Mouse (Mus musculus): ENCODE data around the gene Pagr1b. TPM values are rescaled to one million over a fixed set of nuclear protein-coding genes. Genes with fewer than 3 reads are reported as not detected.

Gene Pagr1b
- polyA plus RNA-seq, 1 experiment from 2014 or later = 0.65 TPM

DNA sequence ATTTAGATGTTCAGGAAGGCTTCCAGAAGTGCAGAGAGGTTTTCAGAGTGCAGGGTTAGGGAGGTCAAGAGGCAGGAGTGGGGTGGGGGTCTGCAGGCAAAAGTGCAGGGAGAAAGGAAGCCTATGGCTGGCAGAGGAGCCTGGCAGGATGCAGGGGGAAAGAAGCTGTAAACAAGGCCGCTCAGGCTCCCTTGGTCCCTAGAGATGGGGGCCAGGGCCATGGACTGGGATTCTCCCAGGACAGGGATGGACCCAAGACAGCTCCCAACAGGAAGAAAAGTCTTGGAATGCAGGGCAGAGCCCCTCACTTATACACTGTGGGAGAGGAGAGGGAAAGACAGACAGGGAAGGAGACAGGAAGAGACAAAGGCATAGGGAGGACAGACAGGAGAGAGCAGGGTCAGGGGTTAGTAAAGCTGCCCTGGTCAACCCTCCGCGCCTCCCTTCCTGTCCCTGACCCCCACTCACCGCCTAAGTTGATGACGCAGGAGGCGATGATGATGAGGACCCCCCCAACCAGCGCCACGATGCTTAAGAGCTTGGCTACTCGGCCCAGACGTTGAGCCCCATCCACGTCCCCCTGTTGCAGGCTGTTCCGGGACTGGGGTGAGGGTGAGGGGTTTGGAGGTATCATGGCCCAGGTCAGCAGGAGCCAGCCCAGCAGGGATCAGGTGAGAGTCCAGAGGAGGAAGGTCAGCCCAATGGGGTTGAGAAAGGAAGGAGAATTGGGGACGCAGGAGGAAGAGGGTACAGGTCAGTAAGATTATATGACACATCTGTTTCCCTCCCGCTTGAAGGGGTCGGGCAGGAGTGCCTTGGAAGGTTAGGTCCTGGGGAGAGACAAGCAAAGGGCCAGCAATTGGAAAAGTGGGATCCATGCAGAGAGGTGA, 2.4 kb upstream of the Pagr1b start:
- Histone ChIP-seq H3K36me3 (ENCODE audit: poor library complexity, severe bottlenecking) (peaks cover 42% of the 10 kb centered on the region), H3K9ac (peak overlapping the region; percentile 100), H3K4me1 (peaks cover 89% of the 10 kb centered on the region), H3K4me3 (0 out of 2 replicates have a peak overlapping the region, but pooled peaks have one; percentile 8), H3K27ac (peak overlapping the region; percentile 95), H3K4me2 (peak overlapping the region; percentile 99), H3K9me3 (replicated peaks) (no peaks in the 10 kb centered on the region), H3K27me3 (no peaks in the 10 kb centered on the region)
- WGBS = 88% methylated on average over 15 of the region's 15 CpGs
- no peak for ATAC-seq

DNA sequence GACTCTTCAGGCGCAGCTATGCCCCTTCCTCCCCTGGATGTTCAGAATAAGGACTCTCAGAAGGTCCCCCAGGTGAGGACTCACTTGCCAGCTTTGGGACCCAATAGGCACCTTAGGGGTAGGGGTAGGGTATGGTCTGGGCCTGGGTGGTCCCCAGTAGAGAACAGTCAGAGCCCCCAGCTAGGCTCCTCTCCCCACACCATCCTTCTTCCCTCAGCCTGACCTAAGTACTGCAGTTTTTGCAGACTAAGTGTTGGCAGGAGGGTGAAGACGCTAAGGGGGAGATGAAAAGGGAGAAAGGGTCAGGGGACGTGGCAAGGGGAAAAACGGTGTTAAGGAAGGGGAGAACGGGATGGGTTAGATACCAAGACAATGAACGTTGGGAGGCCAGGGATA, 1.7 kb upstream of the Pagr1b start:
- Histone ChIP-seq H3K9ac (peak overlapping the region; percentile 54), H3K36me3 (ENCODE audit: poor library complexity, severe bottlenecking) (peaks cover 42% of the 10 kb centered on the region), H3K4me2 (peak overlapping the region; percentile 99), H3K9me3 (replicated peaks) (no peaks in the 10 kb centered on the region), H3K4me1 (peaks cover 82% of the 10 kb centered on the region), H3K4me3 (peak overlapping the region; percentile 8; the same call in 1 of the 2 replicates), H3K27me3 (no peaks in the 10 kb centered on the region), H3K27ac (peak overlapping the region; percentile 95)
- no peak for ATAC-seq
- WGBS = 58% methylated on average over 6 of the region's 6 CpGs

DNA sequence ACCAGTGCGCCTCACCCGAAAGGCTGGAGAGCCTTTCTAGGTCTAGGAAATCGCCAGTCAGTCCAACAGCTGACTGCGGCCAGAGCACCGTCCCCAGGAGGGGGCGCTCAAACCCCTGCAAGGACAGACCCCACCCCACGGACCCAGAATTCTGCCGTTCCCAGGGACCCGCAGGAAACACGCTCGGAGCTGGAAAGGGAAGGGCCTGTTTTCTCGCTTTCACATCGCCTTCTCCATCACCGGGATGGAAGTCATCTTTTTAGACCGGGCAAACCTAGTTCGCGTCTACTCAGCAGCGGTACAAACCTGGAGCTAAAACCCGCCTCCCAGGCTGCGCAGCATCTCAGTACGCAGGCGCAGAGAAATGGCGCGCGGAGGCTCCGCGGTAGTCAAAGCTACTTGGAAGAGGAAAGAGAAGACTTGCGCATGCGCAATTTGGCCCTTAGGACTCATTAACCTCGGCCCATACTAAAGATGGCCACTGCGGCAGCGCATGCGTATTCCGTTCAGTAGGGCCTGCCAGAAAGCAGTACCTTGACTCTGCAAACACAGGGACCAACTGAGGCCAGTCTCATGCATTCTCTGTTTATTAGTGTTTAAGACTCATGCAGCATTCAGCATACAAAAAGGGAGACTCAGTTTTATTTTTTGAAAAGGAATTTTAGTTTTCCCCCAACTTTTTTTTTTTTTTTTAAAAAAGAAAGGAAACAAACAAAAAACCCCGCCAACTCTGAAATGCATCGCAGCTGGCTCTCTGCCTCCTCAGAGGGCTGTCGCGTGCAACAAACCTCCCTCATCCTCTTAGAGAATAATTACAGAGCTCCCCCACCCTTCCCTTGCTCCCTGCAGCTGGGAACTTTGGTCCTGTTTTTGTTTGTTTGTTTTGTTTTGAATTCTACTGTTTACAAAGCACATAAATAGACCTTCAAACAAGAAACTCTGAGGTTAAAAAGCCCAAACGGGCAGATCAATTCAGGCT, 976 bp upstream of the Pagr1b start, which contains the start of gene Pagr1a:
Gene Pagr1a (minus strand): TSS at position 382 of the 979 bp plus-strand sequence.
- H3K9me3 ChIP-seq (replicated peaks) = no peaks in the 10 kb centered on the region
- H3K4me1 ChIP-seq = peaks cover 75% of the 10 kb centered on the region
- peak; percentile 84 for ATAC-seq
- 3% methylated on average over 39 of the region's 39 CpGs for WGBS
- H3K27ac ChIP-seq = peak within 1 kb of the TSS; percentile 95
- H3K27me3 ChIP-seq = no peaks in the 10 kb centered on the region
- H3K4me3 ChIP-seq = peak within 1 kb of the TSS; percentile 62
- H3K36me3 ChIP-seq (ENCODE audit: poor library complexity, severe bottlenecking) = peaks cover 42% of the 10 kb centered on the region
- peak within 1 kb of the TSS; percentile 99 for H3K4me2 ChIP-seq
- peak within 1 kb of the TSS; percentile 86 for H3K9ac ChIP-seq

DNA sequence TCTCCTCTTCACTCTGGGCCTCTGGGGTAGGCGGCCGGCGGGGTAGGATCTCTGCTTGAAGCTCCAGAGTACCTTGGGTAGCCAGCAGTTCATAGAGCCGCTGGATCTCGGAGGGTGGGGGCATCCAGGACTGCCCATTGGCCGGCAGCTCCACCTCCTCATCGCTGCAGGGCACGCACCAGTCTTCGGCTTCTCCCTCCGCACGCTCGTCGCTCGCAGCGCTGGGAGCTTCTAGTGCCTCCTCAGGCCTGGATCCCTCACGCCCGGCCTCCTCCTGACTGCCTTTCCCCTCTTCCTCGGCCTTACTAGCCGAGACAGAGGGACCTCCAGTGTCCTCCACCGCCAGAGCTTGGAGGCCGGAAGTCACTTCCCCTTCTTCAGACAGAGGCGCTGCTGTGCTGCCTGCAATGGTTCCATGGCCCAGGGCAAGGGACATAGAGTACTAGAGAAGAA, 228 bp upstream of the Pagr1b start:
- Histone ChIP-seq H3K4me1 (peaks cover 68% of the 10 kb centered on the region), H3K4me2 (peak overlapping the region; percentile 99), H3K27me3 (no peaks in the 10 kb centered on the region), H3K9ac (peak overlapping the region; percentile 86), H3K36me3 (ENCODE audit: poor library complexity, severe bottlenecking) (peaks cover 36% of the 10 kb centered on the region), H3K4me3 (peak overlapping the region; percentile 62), H3K9me3 (replicated peaks) (no peaks in the 10 kb centered on the region), H3K27ac (peak overlapping the region; percentile 95)
- ATAC-seq = peak; percentile 42
- under 1% methylated on average over 22 of the region's 22 CpGs for WGBS

DNA sequence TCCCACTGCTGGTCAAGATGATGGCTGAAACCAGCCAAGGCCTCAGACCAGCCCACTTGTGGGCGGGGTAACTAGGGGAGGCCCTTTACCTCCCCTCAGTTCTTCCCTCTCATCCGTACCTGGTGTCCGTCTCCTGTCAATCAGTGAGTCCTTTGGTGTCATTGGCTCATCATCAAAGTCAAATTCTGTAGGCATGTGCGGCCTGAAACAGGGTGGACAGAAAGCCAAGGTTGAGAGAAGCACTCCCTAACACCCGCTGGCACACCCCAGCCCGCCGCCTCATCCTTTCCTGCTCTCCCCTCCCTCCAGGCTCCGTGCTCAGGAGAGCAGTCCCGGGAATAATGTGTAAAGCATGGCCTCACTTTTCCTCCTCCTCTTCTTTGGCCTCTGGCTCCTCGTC, 203 bp downstream of the Pagr1b start:
- Histone ChIP-seq H3K4me2 (peak overlapping the region; percentile 99), H3K36me3 (ENCODE audit: poor library complexity, severe bottlenecking) (peaks cover 36% of the 10 kb centered on the region), H3K9me3 (replicated peaks) (no peaks in the 10 kb centered on the region), H3K27me3 (no peaks in the 10 kb centered on the region), H3K4me1 (peaks cover 63% of the 10 kb centered on the region), H3K9ac (peak overlapping the region; percentile 86), H3K4me3 (peak overlapping the region; percentile 62), H3K27ac (peak overlapping the region; percentile 95)
- ATAC-seq = peak; percentile 4; the same call in 1 of the 2 replicates
- under 1% methylated on average over 10 of the region's 10 CpGs for WGBS

DNA sequence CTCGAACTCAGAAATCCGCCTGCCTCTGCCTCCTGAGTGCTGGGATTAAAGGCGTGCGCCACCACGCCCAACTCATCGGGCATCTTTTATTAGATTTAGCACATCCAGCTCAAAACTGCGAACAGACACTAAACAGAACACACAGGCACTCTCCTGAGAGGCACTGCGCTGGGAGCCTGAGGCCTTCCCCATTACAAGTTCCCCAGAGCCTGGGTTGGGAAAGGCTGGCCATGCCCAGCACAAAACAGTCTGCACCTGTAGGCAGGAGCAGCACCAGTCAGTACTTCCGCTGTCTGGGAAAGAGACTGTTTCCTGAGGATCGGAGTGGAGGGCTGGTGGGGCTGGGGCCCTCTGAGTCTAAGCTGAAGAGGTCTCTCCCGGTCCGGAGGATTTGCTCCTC, 1.3 kb downstream of the Pagr1b start:
- Histone ChIP-seq H3K9me3 (replicated peaks) (no peaks in the 10 kb centered on the region), H3K4me3 (no peak overlapping the region), H3K4me2 (peak overlapping the region; percentile 99), H3K27ac (no peak overlapping the region), H3K36me3 (ENCODE audit: poor library complexity, severe bottlenecking) (peaks cover 36% of the 10 kb centered on the region), H3K9ac (peak overlapping the region; percentile 12; the same call in 1 of the 2 replicates), H3K4me1 (peaks cover 52% of the 10 kb centered on the region), H3K27me3 (no peaks in the 10 kb centered on the region)
- WGBS = 96% methylated on average over 12 of the region's 12 CpGs
- ATAC-seq = no peak

DNA sequence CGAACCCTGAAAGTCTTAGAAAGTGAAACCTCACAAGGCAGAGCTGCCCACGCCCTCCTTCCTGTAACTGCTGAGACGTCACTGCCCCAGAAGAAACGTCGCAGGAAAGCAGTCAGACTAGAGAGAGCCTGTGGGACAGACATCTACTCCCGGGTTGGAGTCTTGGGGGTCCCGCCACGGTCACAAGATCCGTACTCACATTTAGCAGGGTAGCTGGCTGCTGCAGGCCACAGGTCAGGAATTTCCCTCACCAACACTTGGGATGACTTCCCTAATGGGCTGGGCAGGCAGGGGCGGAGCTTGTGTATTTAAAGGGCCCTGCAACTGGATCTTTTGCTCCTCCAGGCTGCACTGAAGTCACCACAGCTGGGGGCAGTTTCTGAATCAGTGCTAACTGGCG, 2.0 kb downstream of the Pagr1b start, which contains the start of gene Mvp:
Gene Mvp (minus strand): TSS at position 302 of the 400 bp plus-strand sequence.
- 84% methylated on average over 11 of the region's 11 CpGs for WGBS
- ATAC-seq = no peak

DNA sequence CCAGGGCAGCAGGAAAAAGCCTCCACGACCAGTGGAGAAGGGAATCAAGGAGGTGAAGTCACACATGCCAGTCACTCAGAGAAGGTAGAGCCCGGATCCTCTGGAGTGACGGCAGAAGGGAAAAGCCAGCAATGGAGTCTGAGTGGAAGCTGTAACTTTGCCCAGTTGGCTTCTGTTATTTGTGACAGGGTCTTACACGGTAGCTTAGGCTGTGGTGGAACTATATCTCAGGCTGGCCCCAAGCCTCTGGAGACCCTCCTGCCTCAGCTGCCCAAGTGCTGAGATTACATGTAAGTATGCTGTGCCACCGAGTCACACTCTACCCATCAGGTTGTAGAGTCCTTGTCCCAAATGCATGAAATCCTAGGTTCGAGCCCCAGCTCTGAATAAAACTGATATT, 2.9 kb downstream of the Pagr1b start:
- Histone ChIP-seq H3K36me3 (ENCODE audit: poor library complexity, severe bottlenecking) (peaks cover 36% of the 10 kb centered on the region), H3K4me1 (peaks cover 45% of the 10 kb centered on the region), H3K27me3 (no peaks in the 10 kb centered on the region), H3K4me3 (no peak overlapping the region), H3K9ac (no peak overlapping the region), H3K27ac (no peak overlapping the region), H3K4me2 (no peak overlapping the region), H3K9me3 (replicated peaks) (no peaks in the 10 kb centered on the region)
- ATAC-seq = no peak
- 94% methylated on average over 6 of the region's 6 CpGs for WGBS

More for the DNA sequence above, 2.0 kb downstream of the Pagr1b start, which contains the start of gene Mvp:
- H3K4me1 ChIP-seq = peaks cover 46% of the 10 kb centered on the region
- no peaks in the 10 kb centered on the region for H3K27me3 ChIP-seq
- no peak within 1 kb of the TSS; the same call in 1 of the 2 replicates for H3K4me3 ChIP-seq
- H3K36me3 ChIP-seq (ENCODE audit: poor library complexity, severe bottlenecking) = peaks cover 36% of the 10 kb centered on the region
- H3K9ac ChIP-seq = peak within 1 kb of the TSS; percentile 86; the same call in 1 of the 2 replicates
- H3K4me2 ChIP-seq = peak within 1 kb of the TSS; percentile 99
- peak within 1 kb of the TSS; percentile 16; the same call in 1 of the 2 replicates for H3K27ac ChIP-seq
- no peaks in the 10 kb centered on the region for H3K9me3 ChIP-seq (replicated peaks)

DNA sequence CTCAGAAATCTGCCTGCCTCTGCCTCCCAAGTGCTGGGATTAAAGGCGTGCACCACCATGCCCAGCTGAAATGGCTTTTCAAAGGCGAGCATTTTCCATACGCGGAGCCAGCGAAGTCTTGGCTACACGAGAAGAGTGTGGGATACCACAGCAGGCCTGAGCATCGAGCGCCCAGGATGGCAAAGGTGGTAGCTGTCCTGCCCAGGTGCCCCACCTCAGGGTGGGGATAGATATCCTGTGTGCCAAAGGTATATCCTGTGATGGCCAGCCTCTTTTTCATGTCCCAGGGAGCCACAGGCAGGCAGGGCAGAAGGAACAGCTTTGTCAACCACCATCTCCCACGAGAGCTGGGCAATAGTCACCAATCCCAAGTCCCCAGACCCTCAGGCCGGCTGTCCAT, 3.4 kb downstream of the Pagr1b start:
- Histone ChIP-seq H3K36me3 (ENCODE audit: poor library complexity, severe bottlenecking) (peaks cover 36% of the 10 kb centered on the region), H3K9me3 (replicated peaks) (no peaks in the 10 kb centered on the region), H3K9ac (no peak overlapping the region), H3K4me3 (no peak overlapping the region), H3K27me3 (no peaks in the 10 kb centered on the region), H3K4me1 (peaks cover 39% of the 10 kb centered on the region), H3K27ac (no peak overlapping the region), H3K4me2 (no peak overlapping the region)
- 94% methylated on average over 10 of the region's 10 CpGs for WGBS
- ATAC-seq = no peak

DNA sequence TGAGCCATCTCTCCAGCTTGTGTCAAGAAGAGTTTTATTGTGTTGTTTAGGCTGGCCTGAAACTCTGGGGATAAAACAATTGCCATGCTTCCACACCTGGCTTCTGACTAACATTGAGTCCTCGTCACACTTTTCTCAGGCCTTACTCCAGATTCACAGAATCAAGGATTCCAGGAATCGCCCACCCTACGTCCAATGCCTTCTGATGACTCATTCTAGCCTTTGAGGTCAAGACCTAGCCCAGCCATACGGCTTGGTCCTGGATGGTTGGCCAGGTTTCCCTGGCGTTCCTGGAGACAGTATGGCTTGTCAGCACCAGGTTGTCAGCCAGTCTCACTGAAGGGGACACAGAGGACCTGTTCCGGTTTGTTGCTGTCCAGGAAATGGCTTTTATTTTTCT, 3.9 kb downstream of the Pagr1b start:
- H3K9ac ChIP-seq = no peak overlapping the region
- no peak overlapping the region for H3K4me2 ChIP-seq
- H3K36me3 ChIP-seq (ENCODE audit: poor library complexity, severe bottlenecking) = peaks cover 36% of the 10 kb centered on the region
- H3K4me3 ChIP-seq = no peak overlapping the region
- ATAC-seq = no peak
- WGBS = 87% methylated on average over 6 of the region's 6 CpGs
- no peaks in the 10 kb centered on the region for H3K9me3 ChIP-seq (replicated peaks)
- H3K27ac ChIP-seq = no peak overlapping the region
- H3K4me1 ChIP-seq = peaks cover 35% of the 10 kb centered on the region
- no peaks in the 10 kb centered on the region for H3K27me3 ChIP-seq

DNA sequence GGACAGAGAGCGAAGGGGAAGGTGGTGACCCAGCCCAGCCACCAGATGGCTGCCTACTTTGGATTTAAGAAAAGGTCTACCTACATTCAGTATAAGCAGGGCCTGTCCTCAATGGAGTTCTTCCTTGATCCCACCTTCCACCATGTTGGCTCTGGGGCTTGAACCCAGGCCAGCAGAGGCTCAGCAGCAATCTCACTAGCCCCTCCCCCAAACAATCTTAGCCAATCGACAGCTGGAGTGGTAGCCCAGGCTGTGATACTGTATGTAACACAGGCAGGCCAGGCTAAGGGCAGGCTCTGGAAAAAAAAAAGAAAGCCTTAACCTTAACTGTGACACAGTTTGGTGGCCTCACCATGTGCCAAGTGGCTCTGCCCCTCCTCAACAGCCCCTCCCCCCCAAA, 4.6 kb downstream of the Pagr1b start:
- no peak for ATAC-seq
- Histone ChIP-seq H3K9ac (no peak overlapping the region), H3K4me1 (peaks cover 34% of the 10 kb centered on the region), H3K4me2 (no peak overlapping the region), H3K9me3 (replicated peaks) (no peaks in the 10 kb centered on the region), H3K36me3 (ENCODE audit: poor library complexity, severe bottlenecking) (peaks cover 36% of the 10 kb centered on the region), H3K4me3 (no peak overlapping the region), H3K27me3 (no peaks in the 10 kb centered on the region), H3K27ac (no peak overlapping the region)
- WGBS = 67% methylated on average over 2 of the region's 2 CpGs

Measured in forebrain, embryonic 13.5 days (tissue).